Mouse (Mus musculus): ENCODE measurements at regions not wholly inside any gene's neighbourhood (a gene's known extent, or its start where the extent isn't known, plus 50 kb on each side); places are given as distances from the start of the nearest gene placed in this dataset.

GRCm38 (mm10) chr12:112376236-112376635 lies 113.0 kb upstream of the A530016L24Rik start:
- TF ChIP-seq POLR2A (IDR thresholded peaks at IDR 0.05; ENCODE audit: borderline replicate concordance, extremely low read depth, low read depth, low read length) (no peak), CTCF (IDR thresholded peaks at IDR 0.05; ENCODE audit: insufficient read depth, low read length) (no peak)
